27 mouse cellular contexts compared by ENCODE assay signal in genomic region chr17:32757331-32757730, GRCm38 (mm10). TPM values are rescaled to one million over a fixed set of nuclear protein-coding genes. Genes with fewer than 3 reads are reported as not detected.
"Had no signal": no experiment of that assay in that cellular context is flagged by ENCODE, and none has a peak within 500 bp of the region (broad histone marks: within the 10 kb centered on the region; RNA-seq: fewer than 3 reads in every experiment).

No protein-coding gene starts in this region.

- H3K27ac ChIP-seq: heart, embryonic 10.5 days; heart, embryonic 13.5 days; heart, embryonic 15.5 days; hindbrain, embryonic 13.5 days; hindbrain, embryonic 15.5 days; hindbrain, postnatal 0 days; kidney, embryonic 15.5 days; kidney, postnatal 0 days; limb, embryonic 13.5 days; limb, embryonic 15.5 days; liver, embryonic 12.5 days; liver, embryonic 14.5 days had no signal

- H3K9me3 ChIP-seq: heart, embryonic 10.5 days; heart, embryonic 13.5 days; heart, embryonic 15.5 days; hindbrain, embryonic 13.5 days; hindbrain, embryonic 15.5 days; kidney, embryonic 15.5 days; limb, embryonic 13.5 days; limb, embryonic 15.5 days; liver, embryonic 12.5 days had no signal

- H3K27me3 ChIP-seq: heart, embryonic 13.5 days; heart, embryonic 15.5 days; hindbrain, embryonic 13.5 days; hindbrain, embryonic 15.5 days; kidney, embryonic 15.5 days; limb, embryonic 13.5 days; limb, embryonic 15.5 days; liver, embryonic 12.5 days had no signal

- H3K9ac ChIP-seq: heart, embryonic 13.5 days; heart, embryonic 15.5 days; hindbrain, embryonic 13.5 days; hindbrain, embryonic 15.5 days; kidney, embryonic 15.5 days; limb, embryonic 13.5 days; limb, embryonic 15.5 days; liver, embryonic 12.5 days; liver, embryonic 14.5 days had no signal

- H3K36me3 ChIP-seq: heart, embryonic 10.5 days; heart, embryonic 13.5 days; heart, embryonic 15.5 days; hindbrain, embryonic 13.5 days; hindbrain, embryonic 15.5 days; kidney, embryonic 15.5 days; limb, embryonic 13.5 days; limb, embryonic 15.5 days; liver, embryonic 12.5 days had no signal

- H3K4me3 ChIP-seq: heart, embryonic 10.5 days; heart, embryonic 13.5 days; heart, embryonic 15.5 days; hindbrain, embryonic 13.5 days; hindbrain, embryonic 15.5 days; kidney, embryonic 15.5 days; limb, embryonic 13.5 days; limb, embryonic 15.5 days; liver, embryonic 12.5 days had no signal

- H3K4me1 ChIP-seq: heart, embryonic 10.5 days; kidney, embryonic 15.5 days; limb, embryonic 13.5 days; limb, embryonic 15.5 days; liver, embryonic 12.5 days had no signal

- DNase-seq: gastrocnemius, postnatal 14 days; gastrocnemius, postnatal 36 days; heart, adult 18-20 months; heart, postnatal 14 days; heart, postnatal 36 days; kidney, adult 11 months; kidney, adult 2 months; kidney, adult 9 months; kidney, postnatal 14 days; kidney, postnatal 36 days; layer of hippocampus, adult 9-11 months; layer of hippocampus, postnatal 36 days; left cerebral cortex, postnatal 4 days had no signal

RNA-seq across cellular contexts. Expression of gene Zfp811, which starts 52.4 kb away (rescaled TPM):
- total RNA-seq: hematopoietic stem cell, adult 5-6 weeks had no signal
- polyA plus RNA-seq: liver, adult 2 months had no signal
